Mouse (Mus musculus) embryo, embryonic 10.5 days (tissue): ENCODE measurements at regions not wholly inside any gene's neighbourhood (a gene's known extent, or its start where the extent isn't known, plus 50 kb on each side); places are given as distances from the start of the nearest gene placed in this dataset.

ENCODE experiments used
- DNase-seq: peaks from one replicate; pipeline ENCODE4 v3.0.0-alpha.2; 2015; ENCODE audit warnings: low spot score

DNA sequence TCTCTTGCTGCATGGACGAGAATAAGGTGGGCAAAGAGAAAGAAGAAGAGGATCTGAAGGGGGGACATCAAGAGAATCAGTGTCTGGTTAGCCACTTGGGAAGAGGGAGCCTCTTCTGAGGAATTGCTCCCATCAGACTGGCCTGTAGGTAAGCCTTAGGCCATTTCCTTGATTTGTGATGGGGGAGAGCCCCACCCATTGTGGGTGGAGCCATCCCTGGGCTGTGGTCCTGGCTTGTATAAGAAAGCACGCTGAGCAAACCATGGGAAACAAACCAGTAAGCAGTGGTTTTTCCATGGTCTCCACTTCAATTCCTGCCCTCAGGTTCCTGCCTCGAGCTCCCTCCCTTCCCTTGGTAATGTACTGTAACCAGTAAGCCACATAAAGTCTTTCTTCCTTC lies 57.7 kb upstream of the Sez6l start:
- DNase-seq, result no peak

DNA sequence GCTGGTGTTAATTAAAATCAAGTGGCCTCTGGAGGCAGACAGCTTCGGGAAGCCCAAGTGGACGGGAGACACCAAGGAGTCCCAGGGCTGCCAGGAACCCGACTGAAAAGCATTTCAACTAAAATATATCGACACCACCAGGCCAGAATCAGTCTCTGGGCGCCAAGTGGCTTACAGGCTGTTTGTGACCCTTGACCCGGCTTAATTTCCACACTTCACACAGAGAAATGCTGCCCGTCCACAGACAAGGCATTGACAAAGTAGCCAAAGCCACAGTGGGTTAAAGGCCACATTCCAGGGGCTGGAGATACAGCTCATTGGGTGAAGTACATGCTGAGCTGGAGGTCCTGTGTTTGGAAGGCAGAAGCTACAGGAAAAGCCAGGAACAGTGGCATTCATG lies 54.8 kb upstream of the Sez6l start:
- DNase-seq, result peak; percentile 84

GRCm38 (mm10) chr5:112629656-112630055 lies 52.7 kb upstream of the Sez6l start:
- no peak for DNase-seq

- no peak for DNase-seq
Observed at GRCm38 (mm10) chr5:112628073-112628790, 51.2 kb upstream of the Sez6l start.

DNA sequence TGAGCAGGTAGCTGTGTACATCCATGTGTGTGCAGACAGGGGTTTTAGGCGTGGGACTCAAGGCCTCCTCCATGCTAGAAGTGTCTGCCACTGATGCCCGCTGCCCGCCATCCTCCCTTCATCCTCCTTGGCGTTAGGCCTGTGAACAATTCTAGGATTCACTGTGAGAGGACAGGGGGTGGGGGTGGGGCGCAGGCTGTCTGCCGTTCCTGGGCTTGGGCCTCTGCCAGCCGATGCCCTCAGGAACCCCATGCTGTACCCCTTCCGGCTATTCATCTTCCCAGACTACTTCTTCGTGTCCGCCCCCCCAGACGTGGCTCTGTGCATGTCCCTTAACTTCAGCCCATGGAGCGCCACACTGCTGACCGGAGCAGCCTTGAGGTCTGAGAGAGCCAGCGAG lies 50.3 kb upstream of the Sez6l start:
- no peak for DNase-seq
